Mouse (Mus musculus): ENCODE measurements at regions not wholly inside any gene's neighbourhood (a gene's known extent, or its start where the extent isn't known, plus 50 kb on each side); places are given as distances from the start of the nearest gene placed in this dataset.

GRCm38 (mm10) chr2:66961808-66962519, 177.2 kb upstream of the Scn7a start:
- H3K9ac ChIP-seq (replicated peaks; ENCODE audit: low read depth) = no peak overlapping the region
- H3K27ac ChIP-seq (ENCODE audit: low read length) = no peak overlapping the region
- peak; percentile 53 for DNase-seq (ENCODE audit: low spot score)
- H3K27me3 ChIP-seq (replicated peaks; ENCODE audit: insufficient read depth, low read length) = no peaks in the 10 kb centered on the region
- H3K4me3 ChIP-seq (ENCODE audit: low read depth, low read length) = no peak overlapping the region
- no peaks in the 10 kb centered on the region for H3K9me3 ChIP-seq (ENCODE audit: low read length)
- WGBS = 23% methylated on average over 8 of the region's 8 CpGs
- no peaks in the 10 kb centered on the region for H3K36me3 ChIP-seq (ENCODE audit: insufficient read depth, low read length)
- TF ChIP-seq EP300 (IDR thresholded peaks at IDR 0.05) (no peak), CTCF (IDR thresholded peaks at IDR 0.05) (peak; percentile 75)
- H3K4me1 ChIP-seq (ENCODE audit: insufficient read depth, low read depth, low read length) = no peaks in the 10 kb centered on the region
- no peak overlapping the region for H3K4me2 ChIP-seq (replicated peaks; ENCODE audit: low read depth, low read length)
- ATAC-seq = no peak

GRCm38 (mm10) chr2:66941188-66941587, 156.5 kb upstream of the Scn7a start:
- Histone ChIP-seq H3K9ac (replicated peaks; ENCODE audit: low read depth) (no peak overlapping the region), H3K27me3 (replicated peaks; ENCODE audit: insufficient read depth, low read length) (no peaks in the 10 kb centered on the region), H3K9me3 (ENCODE audit: low read length) (no peaks in the 10 kb centered on the region), H3K4me2 (replicated peaks; ENCODE audit: low read depth, low read length) (no peak overlapping the region), H3K36me3 (ENCODE audit: insufficient read depth, low read length) (no peaks in the 10 kb centered on the region), H3K4me3 (ENCODE audit: low read depth, low read length) (no peak overlapping the region), H3K4me1 (ENCODE audit: insufficient read depth, low read depth, low read length) (no peaks in the 10 kb centered on the region), H3K27ac (ENCODE audit: low read length) (no peak overlapping the region)
- ATAC-seq (no peak), DNase-seq (ENCODE audit: low spot score) (no peak)
- WGBS = 78% methylated on average over 5 of the region's 5 CpGs
- TF ChIP-seq EP300 (IDR thresholded peaks at IDR 0.05) (no peak), CTCF (IDR thresholded peaks at IDR 0.05) (no peak)

GRCm38 (mm10) chr2:66898032-66898431, 113.3 kb upstream of the Scn7a start:
- H3K4me2 ChIP-seq (replicated peaks; ENCODE audit: low read depth, low read length) = no peak overlapping the region
- no peaks in the 10 kb centered on the region for H3K9me3 ChIP-seq (ENCODE audit: low read length)
- no peaks in the 10 kb centered on the region for H3K4me1 ChIP-seq (ENCODE audit: insufficient read depth, low read depth, low read length)
- H3K27ac ChIP-seq (ENCODE audit: low read length) = no peak overlapping the region
- no peak for TF ChIP-seq EP300 (IDR thresholded peaks at IDR 0.05)
- TF ChIP-seq CTCF (IDR thresholded peaks at IDR 0.05) = no peak
- ATAC-seq = no peak
- no peaks in the 10 kb centered on the region for H3K36me3 ChIP-seq (ENCODE audit: insufficient read depth, low read length)
- WGBS = 59% methylated on average over 1 of the region's 1 CpGs
- H3K4me3 ChIP-seq (ENCODE audit: low read depth, low read length) = no peak overlapping the region
- no peaks in the 10 kb centered on the region for H3K27me3 ChIP-seq (replicated peaks; ENCODE audit: insufficient read depth, low read length)
- no peak for DNase-seq (ENCODE audit: low spot score)
- H3K9ac ChIP-seq (replicated peaks; ENCODE audit: low read depth) = no peak overlapping the region

- Histone ChIP-seq H3K27ac (ENCODE audit: low read length) (no peak overlapping the region), H3K4me3 (ENCODE audit: low read depth, low read length) (no peak overlapping the region), H3K4me1 (ENCODE audit: insufficient read depth, low read depth, low read length) (no peaks in the 10 kb centered on the region), H3K27me3 (replicated peaks; ENCODE audit: insufficient read depth, low read length) (no peaks in the 10 kb centered on the region), H3K4me2 (replicated peaks; ENCODE audit: low read depth, low read length) (no peak overlapping the region), H3K9me3 (ENCODE audit: low read length) (no peaks in the 10 kb centered on the region), H3K36me3 (ENCODE audit: insufficient read depth, low read length) (no peaks in the 10 kb centered on the region), H3K9ac (replicated peaks; ENCODE audit: low read depth) (no peak overlapping the region)
- 50% methylated on average over 2 of the region's 2 CpGs for WGBS
- ATAC-seq (no peak), DNase-seq (ENCODE audit: low spot score) (no peak)
- TF ChIP-seq EP300 (IDR thresholded peaks at IDR 0.05) = no peak
- no peak for TF ChIP-seq CTCF (IDR thresholded peaks at IDR 0.05)
Measured at GRCm38 (mm10) chr2:66867457-66868216, 82.9 kb upstream of the Scn7a start.

All from lung, postnatal 0 days (tissue).